Mouse (Mus musculus) thymus, postnatal 14 days (tissue): ENCODE results near the gene N6amt1.

Experiments used
- DNase-seq: peaks from one replicate; pipeline ENCODE4 v3.0.0; 2021

Gene N6amt1

DNA sequence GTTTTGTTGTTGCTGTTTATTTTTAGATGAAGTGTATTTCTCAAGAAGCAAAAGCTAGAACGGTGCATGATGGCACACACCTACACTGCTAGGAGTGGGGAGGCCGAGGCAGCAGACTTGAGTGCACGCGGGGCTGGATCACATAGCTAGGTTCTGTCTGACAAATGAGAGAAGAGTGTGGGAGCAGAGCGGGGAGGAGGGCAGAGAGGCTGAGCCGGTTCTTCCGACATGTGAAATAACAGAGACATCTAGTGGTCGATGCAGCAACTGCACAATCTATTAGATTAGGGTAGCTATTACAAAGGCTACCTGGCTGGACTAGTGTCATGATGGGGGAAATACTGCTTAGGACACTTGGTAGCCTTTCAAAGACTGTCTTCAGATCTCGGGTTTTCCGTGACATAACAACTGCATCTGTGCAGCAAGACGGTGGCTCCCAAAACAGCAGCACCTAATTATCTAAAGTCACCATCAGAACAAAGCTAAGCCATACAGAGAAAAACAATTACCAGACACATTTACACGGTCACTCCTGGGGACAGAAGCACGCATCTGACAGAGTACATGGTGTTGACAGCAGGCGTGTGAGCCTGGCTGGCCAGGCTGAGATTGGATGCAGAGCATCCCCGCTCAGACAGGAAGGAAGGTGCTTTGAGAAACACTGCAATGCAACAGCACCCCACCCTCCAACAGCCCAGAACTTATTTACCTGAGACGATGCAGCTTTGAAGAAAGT is 40.0 kb downstream of the N6amt1 start:
- peak; percentile 50 for DNase-seq

- DNase-seq, result peak; percentile 34
Observed at GRCm38 (mm10) chr16:87405001-87405400, 51.0 kb downstream of the N6amt1 start.
